Mouse (Mus musculus) G1E (cell line): ENCODE results near the gene Prkcb. TPM values are rescaled to one million over a fixed set of nuclear protein-coding genes. Genes with fewer than 3 reads are reported as not detected.

Experiments
- ATAC-seq: 2 replicates; pipeline ENCODE4 v1.8.0; 2016; ENCODE audit warnings: mild to moderate bottlenecking; ENCODE audit not compliant: insufficient number of reproducible peaks, poor library complexity, low FRiP score, severe bottlenecking; ENCODE audit errors: extremely low read depth
- DNase-seq: peaks from one replicate; pipeline ENCODE4 v3.0.0; 2012; ENCODE audit warnings: low spot score
- H3K27me3 ChIP-seq: 2 replicates; pipeline ENCODE4 v1.6.1; 2012; ENCODE audit warnings: mild to moderate bottlenecking, low read length, inconsistent platforms; ENCODE audit not compliant: insufficient read depth
- H3K36me3 ChIP-seq: replicated peaks from 2 replicates; pipeline ENCODE3; 2012; ENCODE audit warnings: mild to moderate bottlenecking, inconsistent platforms
- H3K4me1 ChIP-seq: 2 replicates; pipeline ENCODE4 v1.6.1; 2012; ENCODE audit warnings: low read depth, low read length, inconsistent platforms, mixed read lengths; ENCODE audit not compliant: insufficient read depth
- H3K4me3 ChIP-seq: 2 replicates; pipeline ENCODE4 v1.5.1; 2012; ENCODE audit warnings: low read depth, mild to moderate bottlenecking, inconsistent platforms, low read length, moderate library complexity, mixed read lengths
- H3K9me3 ChIP-seq: replicated peaks from 2 replicates; pipeline ENCODE4 v1.6.1; 2012; ENCODE audit warnings: inconsistent platforms
- CTCF ChIP-seq: IDR thresholded peaks from 2 replicates; pipeline ENCODE4 v1.5.1; 2012; ENCODE audit warnings: low read depth, low read length, inconsistent platforms, mixed read lengths
- GATA1 ChIP-seq: IDR thresholded peaks from 2 replicates; pipeline ENCODE4 v1.6.1; 2012; ENCODE audit warnings: borderline replicate concordance, low read length, inconsistent platforms, mixed read lengths
- GATA2 ChIP-seq: IDR thresholded peaks from 2 replicates; pipeline ENCODE4 v1.6.1; 2012; ENCODE audit warnings: low read depth, low read length, inconsistent platforms, borderline replicate concordance
- POLR2AphosphoS5 ChIP-seq: IDR thresholded peaks from 2 replicates; pipeline ENCODE4 v1.6.1; 2012; ENCODE audit warnings: low read depth, low read length, inconsistent platforms; ENCODE audit not compliant: insufficient replicate concordance
- TAL1 ChIP-seq: conservative IDR thresholded peaks from 2 replicates; pipeline ENCODE4 v1.6.1; 2012; ENCODE audit warnings: low read depth, low read length, inconsistent platforms, mixed read lengths
- polyA plus RNA-seq: library from polyadenylated mRNA; stranded (reverse); fragments of >175 nt; gene quantifications from 2 replicates; pipeline ENCODE4 v1.2.3, GENCODE M21; 2012
- total RNA-seq, 2 experiments: library from RNA; stranded (forward) in 1 of 2; stranded (reverse) in 1 of 2; fragments of 200-1000 nt in 1 of 2; fragments of >200 nt in 1 of 2; fragmentation: Nextera tagmentation in 1 of 2; gene quantifications; 2 replicates each; pipeline ENCODE4 v1.2.3; 2014 to 2017

The Prkcb gene
- total and polyA plus RNA-seq, 3 experiments, result 0.55 TPM; not detected in 2

DNA sequence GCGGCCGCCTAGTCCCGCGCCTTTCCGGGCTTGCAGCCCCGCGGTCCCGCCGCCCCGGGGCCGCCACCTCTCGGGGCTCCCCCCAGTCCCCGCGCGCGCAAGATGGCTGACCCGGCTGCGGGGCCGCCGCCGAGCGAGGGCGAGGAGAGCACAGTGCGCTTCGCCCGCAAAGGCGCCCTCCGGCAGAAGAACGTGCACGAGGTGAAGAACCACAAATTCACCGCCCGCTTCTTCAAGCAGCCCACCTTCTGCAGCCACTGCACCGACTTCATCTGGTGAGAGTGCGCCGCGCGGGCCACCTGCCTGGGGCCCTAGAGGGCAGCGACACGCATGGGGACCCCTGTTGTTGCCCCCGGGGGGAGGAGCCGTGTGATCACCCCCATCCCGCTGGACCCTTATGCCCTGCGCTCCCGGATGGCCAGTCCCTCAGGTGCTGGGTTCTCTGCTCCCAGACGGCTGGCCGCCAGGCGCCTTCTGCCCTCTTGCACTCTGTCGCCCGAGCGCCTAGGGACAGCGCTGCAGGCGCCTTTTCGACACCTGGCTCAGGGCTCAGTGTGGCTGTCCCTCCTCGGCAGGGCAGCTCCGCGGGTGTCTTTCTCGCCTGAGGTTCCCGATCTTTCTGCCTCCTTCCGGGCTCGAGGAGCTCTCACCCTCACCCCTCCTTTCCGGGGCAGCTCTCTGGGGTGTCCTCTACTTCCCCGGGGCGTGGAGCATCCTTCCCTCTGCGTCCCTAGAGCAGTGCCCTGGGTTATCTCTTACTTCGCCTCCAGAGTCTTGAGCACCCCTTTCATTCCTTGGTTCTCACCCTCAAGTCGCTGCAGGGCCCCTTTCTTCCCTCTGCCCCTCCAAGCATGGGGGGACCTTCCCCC lies 926 bp downstream of the Prkcb start:
- Histone ChIP-seq H3K36me3 (no peaks in the 10 kb centered on the region), H3K4me3 (peak overlapping the region; percentile 9; the same call in 1 of the 2 replicates), H3K4me1 (no peaks in the 10 kb centered on the region), H3K9me3 (peaks cover 39% of the 10 kb centered on the region), H3K27me3 (no peaks in the 10 kb centered on the region)
- ATAC-seq, result no peak
- no peak for DNase-seq
- TF ChIP-seq POLR2AphosphoS5, result no peak

DNA sequence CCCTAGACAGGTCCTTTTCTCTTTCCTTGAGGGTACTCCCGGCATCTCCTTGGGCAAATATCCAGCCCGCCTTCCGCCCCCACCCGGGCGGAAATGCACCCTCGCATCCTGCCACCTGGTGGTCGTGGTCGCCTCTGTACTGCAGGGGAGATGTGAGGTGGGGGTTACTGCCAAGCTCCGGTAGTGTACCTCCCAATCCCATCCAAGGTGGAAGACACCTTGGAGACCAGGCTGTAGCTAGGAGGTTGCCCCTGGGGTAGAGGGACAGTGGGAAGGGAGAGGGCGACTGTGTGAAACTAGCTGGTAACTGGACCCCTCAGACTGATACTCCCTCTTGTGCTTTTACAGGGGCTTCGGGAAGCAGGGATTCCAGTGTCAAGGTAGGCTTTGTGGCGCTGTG lies 1.6 kb downstream of the Prkcb start:
- Histone ChIP-seq H3K36me3 (no peaks in the 10 kb centered on the region), H3K4me1 (no peaks in the 10 kb centered on the region), H3K4me3 (no peak overlapping the region), H3K27me3 (no peaks in the 10 kb centered on the region), H3K9me3 (peaks cover 41% of the 10 kb centered on the region)
- TF ChIP-seq POLR2AphosphoS5, result no peak
- TF ChIP-seq CTCF, result no peak
- TF ChIP-seq GATA2, result no peak
- TF ChIP-seq GATA1, result no peak
- no peak for TF ChIP-seq TAL1
- DNase-seq (no peak), ATAC-seq (no peak)

DNA sequence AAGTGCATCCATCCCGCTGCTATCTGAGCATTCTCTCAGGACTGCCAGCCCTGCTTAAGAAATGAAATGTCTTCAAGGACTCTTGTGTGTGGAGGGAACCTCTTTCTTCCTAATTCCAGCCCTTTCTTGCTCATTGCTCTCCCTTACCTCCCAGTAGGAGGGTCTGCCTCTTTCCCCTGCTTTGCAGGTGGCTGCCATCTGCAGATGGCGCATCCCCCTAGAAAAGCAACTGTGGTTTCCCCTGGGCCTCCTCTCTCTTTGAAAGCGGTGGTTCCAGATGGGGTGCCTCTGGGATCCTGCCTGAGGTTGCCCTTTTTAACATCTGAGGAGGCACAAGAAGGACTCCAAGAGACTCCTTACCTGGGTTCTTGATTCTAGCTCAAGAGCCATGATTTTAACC lies 2.2 kb downstream of the Prkcb start:
- DNase-seq, result no peak
- Histone ChIP-seq H3K27me3 (no peaks in the 10 kb centered on the region), H3K4me1 (no peaks in the 10 kb centered on the region), H3K36me3 (no peaks in the 10 kb centered on the region), H3K4me3 (no peak overlapping the region), H3K9me3 (peaks cover 42% of the 10 kb centered on the region)
- ATAC-seq, result no peak
- TF ChIP-seq TAL1, result no peak
- no peak for TF ChIP-seq CTCF
- TF ChIP-seq GATA1, result no peak
- no peak for TF ChIP-seq POLR2AphosphoS5
- TF ChIP-seq GATA2, result no peak

DNA sequence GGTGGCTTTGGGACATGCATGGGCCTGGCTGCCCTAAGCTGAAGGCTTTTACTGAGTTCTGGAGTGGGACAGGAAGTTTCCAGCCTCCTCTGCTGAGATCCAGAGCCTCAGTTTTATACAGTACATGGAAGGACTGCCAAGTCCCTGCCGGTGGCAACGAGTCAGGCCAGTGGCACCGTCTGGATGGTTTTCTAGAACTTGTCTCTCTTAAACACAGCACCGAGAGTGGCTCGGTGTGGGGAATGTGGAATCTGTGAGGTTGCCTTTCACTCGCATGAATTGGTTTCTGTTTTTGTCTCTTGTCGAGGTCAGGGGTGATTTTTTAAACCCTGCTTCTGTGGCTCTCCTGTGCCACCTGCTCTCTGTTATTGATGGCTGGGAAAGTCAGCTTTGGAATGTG lies 3.6 kb downstream of the Prkcb start:
- Histone ChIP-seq H3K36me3 (no peaks in the 10 kb centered on the region), H3K4me3 (no peak overlapping the region), H3K27me3 (no peaks in the 10 kb centered on the region), H3K4me1 (no peaks in the 10 kb centered on the region), H3K9me3 (peaks cover 42% of the 10 kb centered on the region)
- no peak for TF ChIP-seq CTCF
- TF ChIP-seq POLR2AphosphoS5, result no peak
- no peak for TF ChIP-seq GATA2
- no peak for TF ChIP-seq GATA1
- no peak for TF ChIP-seq TAL1
- DNase-seq, result no peak
- no peak for ATAC-seq

DNA sequence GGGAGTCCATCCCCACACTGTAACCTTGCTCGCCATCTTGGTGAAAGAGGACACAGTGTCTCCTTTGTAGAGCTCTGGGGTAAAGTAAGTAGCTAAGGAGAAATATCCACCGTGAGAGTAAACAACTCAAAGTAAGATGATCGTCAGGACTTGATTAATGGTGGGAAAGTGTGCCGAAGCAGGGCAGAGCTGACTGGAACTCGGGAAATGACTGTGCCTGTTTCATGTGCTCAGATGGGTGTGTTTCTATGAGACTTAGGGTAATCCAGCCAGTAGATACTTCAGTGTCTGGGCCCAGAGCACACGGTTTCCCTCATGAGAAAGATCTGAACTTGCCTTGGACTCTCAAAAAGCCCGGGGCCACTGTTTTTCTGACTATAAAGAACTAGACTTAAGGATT lies 5.6 kb downstream of the Prkcb start:
- H3K4me1 ChIP-seq, result no peaks in the 10 kb centered on the region
- peaks cover 47% of the 10 kb centered on the region for H3K9me3 ChIP-seq
- no peak for TF ChIP-seq GATA1
- no peak for TF ChIP-seq CTCF
- TF ChIP-seq GATA2, result no peak
- TF ChIP-seq POLR2AphosphoS5, result no peak
- no peak for TF ChIP-seq TAL1
- no peaks in the 10 kb centered on the region for H3K27me3 ChIP-seq
- DNase-seq, result no peak
- H3K4me3 ChIP-seq, result no peak overlapping the region
- no peaks in the 10 kb centered on the region for H3K36me3 ChIP-seq
- no peak for ATAC-seq

DNA sequence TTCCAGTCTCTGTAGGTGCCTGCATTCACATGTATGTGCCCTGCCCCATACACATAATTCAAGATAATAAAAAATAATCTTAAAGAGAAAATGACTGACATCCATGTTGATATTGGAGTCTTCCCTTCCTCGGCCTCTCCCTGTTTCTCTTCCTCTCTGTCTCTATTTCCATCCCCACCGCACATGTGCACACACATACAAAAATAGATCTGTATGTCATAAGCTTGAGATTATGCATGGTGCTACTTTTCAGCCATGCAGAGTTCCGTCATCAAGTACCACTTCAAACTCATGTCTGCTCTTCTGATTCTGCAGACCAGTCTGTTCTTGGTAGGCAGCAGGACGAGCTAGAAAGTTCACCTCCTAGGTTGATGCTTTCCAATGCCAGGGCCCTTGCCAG lies 6.8 kb downstream of the Prkcb start:
- no peaks in the 10 kb centered on the region for H3K4me1 ChIP-seq
- H3K27me3 ChIP-seq, result no peaks in the 10 kb centered on the region
- DNase-seq, result no peak
- no peak for ATAC-seq
- peaks cover 36% of the 10 kb centered on the region for H3K9me3 ChIP-seq
- TF ChIP-seq GATA2, result no peak
- TF ChIP-seq TAL1, result no peak
- no peak for TF ChIP-seq POLR2AphosphoS5
- no peak for TF ChIP-seq CTCF
- no peak for TF ChIP-seq GATA1
- no peak overlapping the region for H3K4me3 ChIP-seq
- H3K36me3 ChIP-seq, result no peaks in the 10 kb centered on the region

DNA sequence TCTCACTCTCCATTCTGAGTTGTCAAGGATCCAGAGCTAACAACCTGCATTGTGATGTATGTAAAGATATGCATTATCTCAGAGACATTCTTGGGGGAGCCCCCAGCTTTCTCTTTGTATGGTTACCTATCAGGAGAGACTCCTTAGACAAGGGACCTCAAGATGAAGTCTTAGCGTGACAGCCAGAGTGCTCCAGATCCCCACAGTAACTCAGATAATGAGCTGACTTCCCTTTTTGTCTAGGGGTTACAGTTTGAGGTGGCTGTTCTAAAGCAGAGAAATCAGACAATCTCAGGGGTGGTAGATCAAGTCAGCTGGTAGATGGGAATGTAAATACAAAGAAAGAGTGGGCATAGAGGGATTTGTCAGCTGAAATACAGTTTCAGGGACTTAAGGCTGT lies 7.8 kb downstream of the Prkcb start:
- TF ChIP-seq POLR2AphosphoS5 (no peak), GATA1 (no peak), CTCF (no peak), TAL1 (no peak), GATA2 (no peak)
- ATAC-seq, result no peak
- Histone ChIP-seq H3K27me3 (no peaks in the 10 kb centered on the region), H3K4me1 (no peaks in the 10 kb centered on the region), H3K36me3 (no peaks in the 10 kb centered on the region), H3K9me3 (peaks cover 36% of the 10 kb centered on the region), H3K4me3 (no peak overlapping the region)
- DNase-seq, result no peak
